Mouse (Mus musculus) ovary, postnatal 36 days (tissue): ENCODE measurements around the gene Scpep1.
A peak's percentile ranks its signal among the peaks of the same experiment; 100 is the strongest.
"Not testable (repeated sequence)": the region's sequence is repeated elsewhere in the genome, so short reads cannot be mapped to it uniquely, and the experiment has no call there.

Source experiments
- DNase-seq: peaks from one replicate; pipeline ENCODE4 v3.0.0; 2022; ENCODE audit warnings: low spot score, mixed read lengths

Gene Scpep1

DNA sequence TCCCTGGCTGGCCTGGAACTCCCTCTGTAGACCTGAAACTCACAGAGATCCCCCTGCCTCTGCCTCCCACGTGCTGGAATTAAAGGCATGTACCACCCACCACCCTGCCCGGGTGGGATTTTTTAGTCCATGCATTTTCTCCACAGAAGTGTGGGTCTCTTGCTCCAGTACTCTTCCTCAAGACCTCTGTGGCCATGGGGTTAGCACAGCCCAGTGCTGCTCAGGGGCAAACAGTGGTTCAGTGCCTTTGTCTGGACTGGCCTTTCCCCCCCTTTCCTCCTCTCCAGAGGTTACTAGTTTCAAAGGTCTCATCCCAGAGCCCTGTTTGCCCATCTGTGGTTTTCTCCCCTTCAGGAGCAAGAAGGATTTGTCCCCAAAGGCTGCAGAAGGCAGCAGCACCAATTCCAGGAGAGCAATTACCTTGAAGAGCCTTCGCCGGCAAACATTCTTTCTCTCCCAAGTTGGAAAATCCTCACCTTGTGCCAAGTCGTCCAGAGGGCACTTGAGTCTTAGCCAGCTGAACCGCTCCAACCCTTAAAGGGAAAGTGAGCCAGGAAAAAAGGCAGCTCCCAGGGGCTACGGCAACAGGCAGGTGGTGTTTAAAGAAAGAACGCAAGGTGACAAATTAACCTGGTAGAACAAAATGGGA, 45.8 kb downstream of the Scpep1 start:
- DNase-seq: peak; percentile 64

DNA sequence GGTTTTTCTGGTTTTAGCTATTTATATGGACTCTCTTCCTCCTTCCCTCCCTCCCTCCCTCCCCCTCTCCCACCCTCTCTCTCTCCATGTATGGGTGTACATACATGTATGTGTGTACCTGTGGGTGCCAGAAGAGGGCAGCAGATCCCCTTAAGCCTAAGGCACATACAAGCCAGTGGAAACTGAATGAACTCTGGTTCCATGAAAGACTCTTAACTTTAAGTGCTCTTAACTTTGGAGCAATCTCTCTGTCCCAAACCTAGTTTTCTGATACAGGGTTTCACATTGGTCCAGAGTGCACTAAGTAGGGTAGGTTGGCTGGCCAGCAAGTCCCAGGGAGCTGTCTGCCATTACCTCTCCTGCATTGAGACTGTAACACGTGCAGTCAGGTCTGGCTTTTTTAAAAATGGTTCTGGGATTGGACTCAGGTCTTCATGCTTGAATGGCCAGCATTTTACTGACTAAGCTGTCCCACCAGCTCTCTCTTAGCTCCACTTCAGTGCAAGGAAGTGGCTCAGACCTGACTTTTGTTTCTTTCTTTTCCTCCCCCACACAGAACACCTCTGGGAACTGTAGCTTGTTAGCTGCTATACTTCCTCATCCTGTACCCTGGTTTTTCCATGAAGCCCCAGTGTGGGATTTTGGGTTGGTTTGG, 46.6 kb downstream of the Scpep1 start:
- DNase-seq: peak; percentile 42

DNA sequence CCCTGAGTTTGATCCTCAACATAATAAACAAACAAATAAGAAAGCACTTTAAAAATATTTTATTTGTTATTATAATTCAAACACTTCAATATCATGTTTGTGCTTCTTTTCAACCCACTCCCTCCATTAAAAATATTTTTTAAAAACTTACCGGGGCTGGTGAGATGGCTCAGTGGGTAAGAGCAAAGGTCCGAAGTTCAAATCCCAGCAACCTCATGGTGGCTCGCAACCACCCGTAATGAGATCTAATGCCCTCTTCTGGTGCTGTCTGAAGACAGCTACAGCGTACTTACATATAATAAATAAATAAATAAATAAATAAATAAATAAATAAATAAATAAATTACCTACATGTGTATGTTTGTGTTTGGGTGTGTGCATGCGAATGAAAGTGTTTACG, 47.4 kb downstream of the Scpep1 start:
- no peak for DNase-seq

- no peak for DNase-seq
Observed at GRCm38 (mm10) chr11:88905621-88906020, 49.6 kb downstream of the Scpep1 start.

DNA sequence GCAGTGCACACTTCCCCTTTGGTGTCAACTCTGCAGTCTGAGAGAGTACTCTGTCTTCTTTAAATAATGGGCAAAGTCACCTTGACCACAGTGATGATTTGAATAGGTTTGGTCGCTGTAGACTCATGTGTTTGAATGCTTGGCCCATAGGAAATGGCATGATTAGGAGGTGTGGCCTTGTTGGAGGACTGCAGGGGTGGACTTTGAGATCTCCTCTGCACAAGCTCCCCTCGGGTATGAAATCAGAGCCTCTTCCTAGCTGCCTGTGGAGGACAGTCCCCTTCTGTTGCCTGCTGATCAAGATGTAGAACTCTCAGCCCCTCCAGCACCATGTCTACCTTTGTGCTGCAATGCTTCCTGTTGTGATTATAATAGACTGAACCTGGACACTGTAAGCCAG, 51.2 kb downstream of the Scpep1 start:
- DNase-seq: no peak

DNA sequence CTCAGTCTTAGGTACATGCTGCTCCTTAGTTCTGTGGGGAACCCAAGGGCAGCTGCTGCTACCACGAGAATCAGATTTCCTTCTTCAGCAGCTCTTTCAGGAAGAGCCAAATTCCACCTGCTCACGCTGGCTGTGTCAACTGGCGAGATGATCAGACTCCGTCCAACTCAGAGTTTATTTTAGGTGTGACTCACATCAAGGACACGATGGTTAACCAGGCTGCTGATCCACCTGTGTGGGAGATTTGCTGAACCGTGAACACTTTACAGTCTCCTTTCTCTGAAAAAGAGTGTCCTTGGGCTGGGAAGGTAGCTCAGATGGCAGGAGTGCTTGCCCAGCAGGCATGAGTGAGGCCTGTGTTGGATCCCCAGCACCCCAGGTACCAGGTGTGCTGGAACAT, 52.5 kb downstream of the Scpep1 start:
- no peak for DNase-seq

- DNase-seq: no peak
Observed at GRCm38 (mm10) chr11:88901341-88901802, 53.9 kb downstream of the Scpep1 start.

DNA sequence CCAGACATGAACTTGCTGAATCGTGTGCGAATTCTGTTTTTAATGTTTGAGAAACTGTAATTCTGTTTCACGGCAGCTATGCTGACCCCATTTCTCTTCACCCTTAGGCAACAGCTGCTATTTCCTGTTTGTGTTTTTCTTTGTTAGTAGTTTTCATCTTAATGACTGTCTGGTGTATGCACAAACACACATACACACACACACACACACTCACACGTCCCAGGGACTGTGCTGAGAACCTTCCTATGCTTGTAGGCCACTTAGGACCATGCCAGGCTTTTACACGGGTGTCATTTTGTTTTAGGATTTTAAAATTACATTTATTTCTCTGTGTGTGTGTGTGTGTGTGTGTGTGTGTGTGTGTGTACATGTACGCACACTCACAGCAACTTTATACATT, 55.7 kb downstream of the Scpep1 start:
- DNase-seq: no peak

DNA sequence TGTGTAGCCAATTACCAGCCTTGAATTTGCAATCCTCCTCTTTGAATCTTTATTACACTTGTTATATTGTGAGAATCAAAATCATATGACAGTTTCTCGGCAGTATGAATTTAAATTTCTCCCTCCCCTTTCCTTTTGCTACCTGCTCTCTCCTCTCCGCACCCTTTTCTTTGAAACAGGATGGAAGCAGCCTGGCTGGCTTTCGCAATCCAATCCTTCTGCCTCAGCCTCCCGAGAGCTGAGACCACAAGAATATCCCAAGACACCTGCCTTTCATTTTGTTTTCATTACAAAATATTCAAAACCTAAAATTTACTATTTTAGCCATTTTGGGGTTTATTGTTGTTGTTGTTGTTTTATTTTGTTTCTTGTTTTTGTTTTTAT, 56.9 kb downstream of the Scpep1 start:
- DNase-seq: no peak

GRCm38 (mm10) chr11:88897624-88898379, 57.5 kb downstream of the Scpep1 start:
- DNase-seq: no peak

DNA sequence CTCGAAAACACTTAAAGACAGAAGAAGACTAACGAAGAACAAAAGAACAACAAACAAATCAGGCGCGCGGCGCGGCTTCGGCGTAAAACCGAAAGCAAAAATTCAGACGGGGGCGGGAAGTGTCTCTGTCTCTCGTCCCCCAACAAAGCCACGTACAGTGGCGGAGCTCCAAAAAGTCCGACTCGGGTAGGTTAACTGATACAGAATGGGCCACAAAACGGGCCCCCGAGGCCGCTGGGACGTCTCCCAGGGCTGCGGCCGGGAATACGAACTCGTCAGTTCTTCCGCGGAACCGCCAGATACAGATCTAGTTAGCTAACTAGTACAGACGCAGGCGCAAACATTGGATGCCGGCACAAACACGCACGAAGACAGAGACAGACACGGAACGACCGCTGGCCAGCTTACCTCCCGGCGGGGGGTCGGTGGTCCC, 59.4 kb downstream of the Scpep1 start:
- peak; percentile 36 for DNase-seq

DNA sequence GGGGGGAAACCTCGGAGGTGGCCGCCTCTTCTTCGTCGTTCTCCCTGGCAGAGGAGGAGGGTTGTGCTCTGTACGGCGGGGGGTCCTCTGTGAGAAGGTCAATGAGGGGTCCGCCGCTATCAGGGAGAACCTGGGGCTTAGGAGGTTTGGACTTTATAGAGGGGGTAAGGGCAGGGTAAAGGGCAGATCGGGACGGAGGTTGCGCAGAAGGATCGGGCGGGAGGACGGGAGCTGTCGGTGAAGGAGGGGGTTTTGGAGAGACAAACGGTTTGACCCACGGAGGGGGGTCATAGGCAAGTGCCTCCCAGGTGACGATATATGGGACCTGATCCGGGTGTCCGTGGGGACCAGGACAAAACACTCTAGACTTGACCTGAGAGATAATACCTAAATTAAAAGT, 60.0 kb downstream of the Scpep1 start:
- peak; percentile 24 for DNase-seq

DNA sequence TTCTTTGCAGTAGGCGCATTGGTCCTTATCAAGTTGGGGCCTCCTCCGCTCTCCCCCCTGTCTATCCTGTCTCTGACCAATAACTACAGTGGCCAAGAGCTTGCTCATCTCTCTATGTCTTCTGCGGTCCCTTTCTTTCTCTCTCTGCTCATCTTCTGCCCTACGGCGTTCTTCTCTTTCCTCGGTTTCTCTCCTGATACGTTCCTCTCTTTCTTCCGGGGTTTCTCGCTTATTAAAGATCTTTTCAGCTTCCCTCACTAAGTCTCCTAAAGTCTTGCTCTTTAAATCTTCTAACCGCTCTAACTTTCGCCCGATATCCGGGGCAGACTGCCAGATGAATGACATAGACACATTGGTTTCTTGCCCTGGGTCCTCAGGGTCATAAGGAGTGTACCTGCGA, 61.0 kb downstream of the Scpep1 start:
- DNase-seq: not testable (repeated sequence)

- not testable (repeated sequence) for DNase-seq
Observed at GRCm38 (mm10) chr11:88893501-88893900, 61.8 kb downstream of the Scpep1 start.

- peak; percentile 27 for DNase-seq
Observed at GRCm38 (mm10) chr11:88892789-88893188, 62.5 kb downstream of the Scpep1 start.

DNA sequence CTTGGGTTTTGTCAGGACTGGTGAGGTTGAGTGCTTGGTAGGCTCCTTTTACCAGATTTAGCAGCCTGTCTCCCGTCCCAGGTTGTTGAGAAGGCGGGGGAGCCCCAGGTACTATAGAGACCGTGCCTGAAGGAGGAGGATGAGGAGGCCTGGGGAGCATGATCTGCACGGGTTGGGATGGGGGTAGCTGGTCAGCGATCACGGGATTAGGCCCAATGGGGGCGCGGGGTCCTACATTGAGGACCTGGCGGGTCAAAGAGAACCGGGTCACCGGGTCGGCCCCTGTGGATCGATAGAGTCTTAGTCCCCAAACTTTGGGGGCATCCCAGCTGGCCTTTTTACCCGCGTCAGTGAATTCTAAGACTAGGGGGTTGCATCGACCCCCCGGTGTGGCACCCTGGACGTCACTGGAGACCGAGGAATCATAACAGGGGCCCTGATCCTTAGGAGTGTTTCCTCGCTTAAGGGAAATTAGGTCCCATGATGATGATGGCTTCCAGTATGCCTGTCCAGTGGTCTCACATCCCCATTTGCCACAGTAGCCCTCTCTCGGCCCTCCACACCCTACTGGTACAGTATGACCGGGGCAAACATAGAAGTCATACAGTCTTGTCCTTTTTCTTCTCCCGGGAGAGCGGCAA, 63.2 kb downstream of the Scpep1 start:
- peak; percentile 61 for DNase-seq

DNA sequence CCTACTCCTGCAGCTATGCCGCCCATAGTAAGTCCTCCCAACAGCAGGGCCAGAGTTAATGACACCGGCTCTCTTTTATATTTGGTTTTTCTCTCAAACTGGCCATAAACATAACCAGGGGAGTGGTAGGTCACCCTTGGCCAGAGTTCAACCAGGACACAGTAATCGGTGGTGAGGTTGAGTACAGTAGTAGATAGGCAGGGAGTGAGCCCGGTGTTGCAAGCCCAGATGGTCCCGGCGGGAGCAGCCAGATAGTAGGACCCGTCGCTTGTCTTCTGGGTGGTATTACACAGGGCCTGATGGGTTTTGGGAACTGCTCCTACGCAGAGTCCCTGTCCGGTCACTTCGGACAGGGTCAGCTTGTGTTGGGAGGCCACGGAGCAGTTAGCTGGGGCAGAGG, 63.8 kb downstream of the Scpep1 start:
- DNase-seq: peak; percentile 23

- not testable (repeated sequence) for DNase-seq
Observed at GRCm38 (mm10) chr11:88890904-88891303, 64.4 kb downstream of the Scpep1 start.

- DNase-seq: no peak
Observed at GRCm38 (mm10) chr11:88888996-88889395, 66.3 kb downstream of the Scpep1 start.

DNA sequence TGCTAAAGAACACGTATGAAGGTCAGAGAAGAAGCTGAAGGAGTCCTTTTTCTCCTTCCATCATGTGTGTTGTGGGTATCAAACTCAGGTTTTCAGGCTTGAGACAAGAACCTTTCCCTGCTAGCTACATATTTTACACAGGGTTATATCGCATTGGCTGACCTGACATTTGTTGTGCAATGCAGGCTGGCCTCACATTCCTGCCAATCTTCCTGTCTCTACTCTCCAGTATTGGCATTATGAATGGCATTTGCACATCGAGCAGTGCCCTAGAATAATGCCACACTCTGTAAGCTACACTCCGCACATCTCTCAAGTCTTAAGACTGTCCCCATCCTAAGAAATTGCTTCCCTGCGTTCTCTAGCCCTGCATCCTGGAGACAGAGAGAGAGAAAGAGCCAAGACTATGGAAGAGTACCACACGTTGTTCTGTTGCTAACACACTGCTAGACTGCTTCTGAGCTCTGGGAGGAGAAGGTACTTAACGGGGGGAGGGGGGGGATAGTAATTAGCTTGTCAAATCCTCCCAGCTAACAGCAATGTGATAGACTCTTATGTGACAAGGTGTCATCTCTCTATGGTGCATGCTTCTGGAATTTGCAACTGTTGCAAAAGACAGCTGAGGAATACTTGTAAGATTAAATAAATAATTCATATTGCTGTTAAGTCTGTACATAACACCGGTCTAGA, 70.7 kb downstream of the Scpep1 start:
- no peak for DNase-seq

DNA sequence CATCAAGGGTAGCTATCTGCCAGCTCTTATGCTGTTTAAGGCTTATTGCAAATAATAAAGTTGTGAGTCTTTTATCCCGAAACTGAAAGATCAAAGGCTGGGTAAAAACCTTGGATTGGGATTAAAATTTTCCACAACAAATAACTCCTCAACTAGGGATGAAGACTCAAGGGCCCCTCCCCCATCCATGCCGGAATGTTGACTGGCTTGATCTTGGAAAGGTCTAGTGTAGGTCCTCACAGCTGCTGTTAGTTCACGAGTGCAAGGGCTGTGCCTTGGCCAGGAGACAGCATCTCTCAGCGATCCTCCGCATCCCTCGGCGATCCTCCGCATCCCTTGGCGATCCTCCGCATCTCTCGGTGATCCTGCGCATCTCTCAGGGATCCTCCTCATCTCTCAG, 77.3 kb downstream of the Scpep1 start:
- DNase-seq: no peak
